Mouse (Mus musculus) limb, embryonic 11.5 days (tissue): ENCODE data around the gene Dld. TPM values are rescaled to one million over a fixed set of nuclear protein-coding genes. Genes with fewer than 3 reads are reported as not detected.

ENCODE experiments used
- ATAC-seq: fragments of 200-750 bp; cut with Nextera tagmentation; 2 replicates; pipeline ENCODE4 v1.8.0; 2017; ENCODE audit warnings: low read depth; ENCODE audit not compliant: insufficient number of reproducible peaks, low FRiP score, low TSS enrichment
- DNase-seq: peaks from one replicate; pipeline ENCODE4 v3.0.0-alpha.2; 2015; ENCODE audit warnings: low spot score
- H3K27ac ChIP-seq: fragments of 300-500 bp; sonication (generic); replicated peaks from 2 replicates; pipeline ENCODE4 v1.5.1; 2014; ENCODE audit warnings: low read depth, mild to moderate bottlenecking, low read length
- H3K27me3 ChIP-seq: fragments of 300-500 bp; sonication (generic); 2 replicates; pipeline ENCODE4 v1.6.1; 2014; ENCODE audit warnings: mild to moderate bottlenecking, low read length, mixed read lengths; ENCODE audit not compliant: control insufficient read depth, insufficient read depth
- H3K36me3 ChIP-seq: fragments of 300-500 bp; sonication (generic); 2 replicates; pipeline ENCODE4 v1.6.1; 2014; ENCODE audit warnings: mild to moderate bottlenecking, low read length, moderate library complexity, mixed read lengths; ENCODE audit not compliant: control insufficient read depth, insufficient read depth
- H3K4me1 ChIP-seq: fragments of 300-500 bp; sonication (generic); 2 replicates; pipeline ENCODE4 v1.6.1; 2014; ENCODE audit warnings: low read length, mixed read lengths; ENCODE audit not compliant: control insufficient read depth, insufficient read depth
- H3K4me2 ChIP-seq: fragments of 300-500 bp; sonication (generic); 2 replicates; pipeline ENCODE4 v1.6.1; 2014; ENCODE audit warnings: low read depth, mild to moderate bottlenecking, moderate library complexity; ENCODE audit not compliant: severe bottlenecking
- H3K4me3 ChIP-seq: fragments of 300-500 bp; sonication (generic); 2 replicates; pipeline ENCODE4 v1.5.1; 2014; ENCODE audit warnings: low read depth, low read length
- H3K9ac ChIP-seq: fragments of 300-500 bp; sonication (generic); 2 replicates; pipeline ENCODE4 v1.6.1; 2014; ENCODE audit warnings: mild to moderate bottlenecking, low read length
- H3K9me3 ChIP-seq: fragments of 300-500 bp; sonication (generic); 2 replicates; pipeline ENCODE4 v1.6.1; 2016; ENCODE audit warnings: low read length; ENCODE audit not compliant: control insufficient read depth
- WGBS: fragments of 180-500 bp; shearing (Covaris S2); extraction: QIAGEN DNeasy Blood & Tissue Kit; methylation state at CpG from one replicate; pipeline ENCODE4 v1.1.7; 2014; 5-methylcytosine and 5-hydroxymethylcytosine counted together
- polyA plus RNA-seq: library from polyadenylated mRNA; unstranded; fragments of >200 nt; fragmentation: Nextera tagmentation; extraction: Ambion mirVana; gene quantifications from 2 replicates; pipeline ENCODE4 v1.2.1, GENCODE M21; 2014

Dld gene
- polyA plus RNA-seq, 1 experiment from 2014 or later, result 176 TPM

GRCm38 (mm10) chr12:31380878-31381277 is 29.6 kb upstream of the Dld start:
- no peaks in the 10 kb centered on the region for H3K36me3 ChIP-seq
- no peaks in the 10 kb centered on the region for H3K9me3 ChIP-seq
- H3K4me2 ChIP-seq, result no peak overlapping the region
- WGBS, result 34% methylated on average over 2 of the region's 2 CpGs
- H3K27ac ChIP-seq, result no peak overlapping the region
- no peak overlapping the region for H3K9ac ChIP-seq
- H3K27me3 ChIP-seq, result no peaks in the 10 kb centered on the region
- DNase-seq (no peak), ATAC-seq (no peak)
- H3K4me3 ChIP-seq, result no peak overlapping the region
- H3K4me1 ChIP-seq, result no peaks in the 10 kb centered on the region

DNA sequence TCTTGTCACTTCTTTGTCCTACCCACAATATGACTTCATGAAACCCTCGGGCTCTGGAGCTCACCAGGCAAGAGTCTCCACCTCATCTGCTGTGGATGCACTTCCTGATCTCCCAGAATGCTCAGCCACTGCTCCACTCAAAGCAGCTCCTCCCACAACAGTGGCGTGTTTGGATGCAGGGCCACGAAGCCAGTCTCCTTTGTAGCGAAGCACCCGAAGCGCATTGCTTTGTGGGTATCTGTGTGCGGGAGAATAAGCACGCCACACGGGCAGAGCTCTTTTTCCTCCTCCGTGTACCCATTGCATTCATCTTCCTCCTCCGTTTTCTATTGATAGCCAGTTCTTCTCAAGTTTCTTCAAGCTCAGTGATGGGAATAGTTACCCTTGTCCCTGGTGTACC is 26.0 kb upstream of the Dld start:
- H3K27me3 ChIP-seq, result no peaks in the 10 kb centered on the region
- no peaks in the 10 kb centered on the region for H3K9me3 ChIP-seq
- WGBS, result 82% methylated on average over 11 of the region's 11 CpGs
- ATAC-seq, result no peak
- H3K4me3 ChIP-seq, result no peak overlapping the region
- H3K4me1 ChIP-seq, result no peaks in the 10 kb centered on the region
- H3K36me3 ChIP-seq, result no peaks in the 10 kb centered on the region
- H3K4me2 ChIP-seq, result no peak overlapping the region
- DNase-seq, result no peak
- H3K27ac ChIP-seq, result no peak overlapping the region
- H3K9ac ChIP-seq, result no peak overlapping the region

- WGBS, result 15% methylated on average over 13 of the region's 13 CpGs
- ATAC-seq (peak; percentile 79), DNase-seq (peak; percentile 72)
- no peaks in the 10 kb centered on the region for H3K4me1 ChIP-seq
- no peak overlapping the region for H3K9ac ChIP-seq
- no peaks in the 10 kb centered on the region for H3K9me3 ChIP-seq
- no peaks in the 10 kb centered on the region for H3K36me3 ChIP-seq
- H3K27me3 ChIP-seq, result no peaks in the 10 kb centered on the region
- H3K27ac ChIP-seq, result no peak overlapping the region
- H3K4me3 ChIP-seq, result no peak overlapping the region; the same call in 1 of the 2 replicates
- peak overlapping the region; percentile 27; the same call in 1 of the 2 replicates for H3K4me2 ChIP-seq
Observed at GRCm38 (mm10) chr12:31376326-31376950, 25.2 kb upstream of the Dld start.

- ATAC-seq (no peak), DNase-seq (no peak)
- Histone ChIP-seq H3K4me3 (no peak overlapping the region), H3K9me3 (no peaks in the 10 kb centered on the region), H3K4me1 (no peaks in the 10 kb centered on the region), H3K4me2 (no peak overlapping the region), H3K27me3 (no peaks in the 10 kb centered on the region), H3K9ac (no peak overlapping the region), H3K27ac (no peak overlapping the region), H3K36me3 (no peaks in the 10 kb centered on the region)
- WGBS, result 75% methylated on average over 4 of the region's 4 CpGs
Observed at GRCm38 (mm10) chr12:31375283-31375615, 24.0 kb upstream of the Dld start.

DNA sequence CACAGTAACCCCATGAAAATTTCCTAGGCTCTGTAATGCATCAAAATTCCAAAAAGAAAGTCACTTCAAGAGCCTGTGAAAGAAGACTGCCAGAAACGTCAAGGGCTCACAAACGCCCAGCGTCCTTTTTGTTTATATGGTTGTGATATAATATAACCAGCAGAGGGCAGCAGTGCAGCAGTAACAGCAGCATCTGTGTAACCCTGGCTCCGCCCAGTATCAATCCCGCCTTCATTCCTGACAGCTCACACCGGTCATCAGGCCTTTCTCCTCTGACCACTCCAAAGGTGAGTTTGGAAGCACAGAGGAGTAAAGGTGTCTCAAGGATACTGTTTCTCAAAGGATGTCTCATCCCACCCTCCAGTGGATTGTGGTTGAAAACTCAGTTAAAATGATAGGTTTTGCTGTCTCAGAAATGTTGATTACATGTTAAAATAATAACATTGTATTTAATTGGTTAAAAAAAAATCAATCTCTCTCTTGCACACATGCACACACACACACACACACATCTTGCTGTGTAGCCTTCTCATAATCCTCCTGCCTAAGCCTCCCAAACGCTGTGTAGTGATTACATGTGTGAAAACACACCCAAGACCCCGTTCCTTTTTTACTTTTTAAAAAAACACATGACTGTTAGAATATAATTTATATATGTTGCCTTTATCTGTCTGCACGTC is 23.5 kb upstream of the Dld start:
- no peak overlapping the region for H3K4me3 ChIP-seq
- H3K27ac ChIP-seq, result no peak overlapping the region
- WGBS, result 38% methylated on average over 9 of the region's 9 CpGs
- H3K27me3 ChIP-seq, result no peaks in the 10 kb centered on the region
- H3K9ac ChIP-seq, result no peak overlapping the region
- H3K4me2 ChIP-seq, result no peak overlapping the region
- DNase-seq, result peak; percentile 77
- H3K9me3 ChIP-seq, result no peaks in the 10 kb centered on the region
- no peaks in the 10 kb centered on the region for H3K36me3 ChIP-seq
- peak; percentile 83; the same call in 1 of the 2 replicates for ATAC-seq
- H3K4me1 ChIP-seq, result no peaks in the 10 kb centered on the region

GRCm38 (mm10) chr12:31369656-31370055 is 18.4 kb upstream of the Dld start:
- no peak overlapping the region for H3K4me3 ChIP-seq
- ATAC-seq (no peak), DNase-seq (no peak)
- H3K27ac ChIP-seq, result no peak overlapping the region
- no peaks in the 10 kb centered on the region for H3K27me3 ChIP-seq
- no peaks in the 10 kb centered on the region for H3K4me1 ChIP-seq
- H3K9me3 ChIP-seq, result no peaks in the 10 kb centered on the region
- no peak overlapping the region for H3K9ac ChIP-seq
- 84% methylated on average over 7 of the region's 7 CpGs for WGBS
- H3K36me3 ChIP-seq, result no peaks in the 10 kb centered on the region
- no peak overlapping the region for H3K4me2 ChIP-seq

GRCm38 (mm10) chr12:31369118-31369517 is 17.9 kb upstream of the Dld start:
- ATAC-seq (no peak), DNase-seq (no peak)
- no peaks in the 10 kb centered on the region for H3K36me3 ChIP-seq
- H3K9ac ChIP-seq, result no peak overlapping the region
- no peaks in the 10 kb centered on the region for H3K9me3 ChIP-seq
- H3K4me2 ChIP-seq, result no peak overlapping the region
- no peak overlapping the region for H3K4me3 ChIP-seq
- WGBS, result 91% methylated on average over 1 of the region's 1 CpGs
- no peak overlapping the region for H3K27ac ChIP-seq
- no peaks in the 10 kb centered on the region for H3K4me1 ChIP-seq
- H3K27me3 ChIP-seq, result no peaks in the 10 kb centered on the region

DNA sequence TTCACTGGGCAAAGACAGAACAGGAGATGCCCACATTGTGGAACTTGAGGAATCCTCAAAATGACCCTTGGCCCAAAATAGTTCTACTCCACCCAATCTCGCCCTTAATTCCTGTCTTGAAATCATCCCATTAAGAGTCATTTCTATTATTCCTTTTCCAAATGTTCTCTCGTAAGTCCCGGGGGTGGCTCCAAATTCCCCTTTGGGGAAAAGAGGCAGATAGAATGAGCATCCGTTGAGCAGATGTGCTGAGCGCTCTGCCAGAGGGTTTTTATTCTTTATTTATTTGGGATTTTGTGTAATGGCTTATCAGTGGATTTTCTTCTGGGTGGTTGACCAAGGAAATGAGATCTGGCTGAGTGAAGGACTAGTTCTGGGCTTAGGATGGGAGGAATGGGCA is 16.5 kb upstream of the Dld start:
- ATAC-seq (no peak), DNase-seq (no peak)
- Histone ChIP-seq H3K4me3 (no peak overlapping the region), H3K4me2 (no peak overlapping the region), H3K27ac (no peak overlapping the region), H3K4me1 (no peaks in the 10 kb centered on the region), H3K36me3 (no peaks in the 10 kb centered on the region), H3K27me3 (no peaks in the 10 kb centered on the region), H3K9ac (no peak overlapping the region), H3K9me3 (no peaks in the 10 kb centered on the region)
- 82% methylated on average over 5 of the region's 5 CpGs for WGBS

DNA sequence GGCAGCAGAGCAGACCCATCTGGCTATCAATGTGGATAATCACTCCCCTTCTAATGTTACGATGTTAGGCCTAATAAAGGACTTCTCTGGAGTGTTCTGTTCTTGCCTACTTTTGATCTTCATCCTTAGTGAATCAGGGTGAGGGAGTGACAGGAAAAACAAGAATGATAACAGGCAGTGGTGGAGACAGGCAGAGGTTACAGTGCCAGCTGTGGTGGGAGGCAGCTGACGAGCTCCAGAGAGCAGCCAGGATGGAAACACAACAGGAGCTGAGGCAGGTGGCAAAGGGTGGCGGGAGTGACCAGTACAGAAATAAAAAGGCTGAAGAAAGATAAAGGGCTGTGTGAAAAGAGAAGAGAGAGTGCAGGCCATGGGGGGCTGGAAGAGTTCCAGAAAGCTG is 15.2 kb upstream of the Dld start:
- no peaks in the 10 kb centered on the region for H3K4me1 ChIP-seq
- H3K27ac ChIP-seq, result no peak overlapping the region
- no peak overlapping the region for H3K4me2 ChIP-seq
- WGBS, result 62% methylated on average over 3 of the region's 3 CpGs
- no peaks in the 10 kb centered on the region for H3K9me3 ChIP-seq
- DNase-seq (no peak), ATAC-seq (no peak)
- H3K4me3 ChIP-seq, result no peak overlapping the region
- H3K9ac ChIP-seq, result no peak overlapping the region
- no peaks in the 10 kb centered on the region for H3K36me3 ChIP-seq
- H3K27me3 ChIP-seq, result no peaks in the 10 kb centered on the region
